Mouse (Mus musculus) C2C12 (cell line): ENCODE results near the gene Ppp2r3c.

Source experiments
- CEBPB ChIP-seq: IDR thresholded peaks from one replicate; pipeline ENCODE4 v1.6.1; 2011; ENCODE audit warnings: low read depth, mild to moderate bottlenecking, control low read depth, moderate library complexity
- CTCF ChIP-seq: IDR thresholded peaks from one replicate; pipeline ENCODE4 v1.5.1; 2011; ENCODE audit not compliant: control insufficient read depth, insufficient read depth, insufficient read length
- MAX ChIP-seq: IDR thresholded peaks from one replicate; pipeline ENCODE4 v1.6.1; 2011; ENCODE audit warnings: mild to moderate bottlenecking, control low read depth
- USF1 ChIP-seq: IDR thresholded peaks from one replicate; pipeline ENCODE4 v1.6.1; 2011; ENCODE audit warnings: low read depth, mild to moderate bottlenecking, control low read depth, moderate library complexity

DNA sequence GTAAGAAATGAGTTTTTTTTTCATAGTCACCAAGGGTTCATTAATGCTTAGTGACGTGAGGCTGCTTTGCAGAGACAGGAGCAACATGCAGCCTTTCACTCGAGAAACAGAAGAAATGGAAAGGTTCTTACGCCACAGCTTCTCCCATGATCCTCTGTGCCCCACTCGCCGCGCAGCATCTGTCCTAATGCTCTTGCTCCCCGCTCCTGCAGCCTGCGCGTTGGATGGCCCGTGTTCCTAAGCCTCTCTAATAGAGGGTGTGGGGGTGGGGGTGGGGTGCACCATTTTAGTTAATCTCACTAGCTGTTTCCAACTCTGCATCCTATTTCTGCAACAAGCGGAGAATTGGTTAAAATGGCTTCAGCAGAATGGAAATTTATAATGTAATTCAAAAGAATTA is 41.2 kb upstream of the Ppp2r3c start:
- TF ChIP-seq CTCF (no peak), USF1 (no peak), MAX (no peak), CEBPB (no peak)
